Mouse (Mus musculus) stomach, adult 2 months (tissue): ENCODE measurements around the gene Slc45a1. TPM values are rescaled to one million over a fixed set of nuclear protein-coding genes. Genes with fewer than 3 reads are reported as not detected.

Experiments
- polyA plus RNA-seq: library from polyadenylated mRNA; depleted of rRNA; stranded (reverse); fragments of >200 nt; gene quantifications from 2 replicates; pipeline ENCODE4 v1.2.3, GENCODE M21; 2012; rRNA removed

Gene Slc45a1
- 0.21 and 0.22 TPM in 2 replicates for polyA plus RNA-seq

DNA sequence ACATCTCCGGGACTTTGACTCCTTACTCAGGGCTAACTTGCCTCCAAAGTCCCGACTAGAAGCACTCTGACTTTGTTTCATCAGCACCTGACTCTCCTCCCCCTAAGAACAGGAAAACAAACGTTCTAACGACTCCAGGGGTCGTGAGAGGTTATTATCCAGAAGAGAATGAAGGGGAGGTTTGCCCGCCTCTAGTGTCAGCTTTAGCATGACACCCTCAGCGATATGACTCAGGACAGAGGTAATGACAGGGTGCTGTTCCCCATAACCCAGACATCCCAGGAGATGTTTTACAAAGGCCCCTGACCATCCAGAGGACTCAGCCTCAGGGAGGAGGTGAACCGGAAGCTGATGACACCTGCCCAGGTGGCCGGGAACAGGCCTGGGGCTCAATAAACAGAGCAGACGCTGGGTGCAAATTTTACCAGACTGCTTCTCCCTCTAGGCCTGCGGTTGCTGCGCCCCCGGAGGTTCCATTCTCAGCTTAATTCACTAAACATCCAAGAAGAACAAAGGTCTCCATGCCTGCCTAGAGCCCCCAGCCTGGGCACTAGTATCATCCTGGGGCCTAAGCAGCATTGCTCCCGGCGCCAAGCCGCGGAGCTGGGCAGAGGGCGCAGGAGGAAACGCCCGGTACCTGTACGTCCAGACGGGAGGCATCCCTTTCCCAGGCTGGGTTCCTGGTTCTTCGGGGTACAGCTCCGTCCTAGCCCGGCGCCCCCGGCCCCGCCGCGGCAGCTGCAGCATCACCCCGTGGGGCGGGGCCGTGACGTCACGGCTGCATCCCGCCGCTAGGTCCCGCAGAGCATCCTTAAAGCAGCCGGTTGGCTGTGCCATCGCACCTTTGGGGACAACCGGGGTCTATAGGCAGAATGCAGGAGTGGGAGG lies at the start of gene Slc45a1:
Gene Slc45a1, minus strand, starts transcription at position 785 of the 888 bp plus-strand sequence.

Other genes with a start within 250 kb of the Slc45a1 start
- 6.1 and 7.8 TPM in 2 replicates for gene Errfi1, start 201.7 kb upstream of the Slc45a1 start, polyA plus RNA-seq